Mouse (Mus musculus) stomach, postnatal 0 days (tissue): ENCODE data around the gene Coro7. TPM values are rescaled to one million over a fixed set of nuclear protein-coding genes. Genes with fewer than 3 reads are reported as not detected.
A peak's percentile ranks its signal among the peaks of the same experiment; 100 is the strongest.

Experiments used
- ATAC-seq: fragments of 200-750 bp; cut with Nextera tagmentation; 2 replicates; pipeline ENCODE4 v1.8.0; 2017; ENCODE audit not compliant: low FRiP score, low TSS enrichment
- DNase-seq: peaks from one replicate; pipeline ENCODE4 v3.0.0-alpha.2; 2016; ENCODE audit warnings: low spot score
- H3K27ac ChIP-seq: fragments of 300-500 bp; sonication (generic); replicated peaks from 2 replicates; pipeline ENCODE4 v1.5.1; 2014; ENCODE audit warnings: mild to moderate bottlenecking, control low read depth
- H3K27me3 ChIP-seq: fragments of 300-500 bp; sonication (generic); 2 replicates; pipeline ENCODE4 v1.6.1; 2014; ENCODE audit warnings: low read length; ENCODE audit not compliant: control insufficient read depth, insufficient read depth
- H3K36me3 ChIP-seq: fragments of 300-500 bp; sonication (generic); 2 replicates; pipeline ENCODE4 v1.6.1; 2014; ENCODE audit warnings: low read length, mixed read lengths; ENCODE audit not compliant: control insufficient read depth, insufficient read depth
- H3K4me1 ChIP-seq: fragments of 300-500 bp; sonication (generic); replicated peaks from 2 replicates; pipeline ENCODE4 v1.6.1; 2014; ENCODE audit warnings: antibody characterized with exemption; ENCODE audit not compliant: control insufficient read depth, insufficient read depth
- H3K4me2 ChIP-seq: fragments of 300-500 bp; sonication (generic); replicated peaks from 2 replicates; pipeline ENCODE4 v1.6.1; 2014; ENCODE audit warnings: low read depth, mild to moderate bottlenecking, control low read depth, moderate library complexity
- H3K4me3 ChIP-seq: fragments of 300-500 bp; sonication (generic); 2 replicates; pipeline ENCODE4 v1.5.1; 2014; ENCODE audit warnings: low read depth, low read length, control low read depth
- H3K9ac ChIP-seq: fragments of 300-500 bp; sonication (generic); 2 replicates; pipeline ENCODE4 v1.6.1; 2014; ENCODE audit warnings: mild to moderate bottlenecking, low read length, control low read depth, mixed read lengths
- H3K9me3 ChIP-seq: fragments of 300-500 bp; sonication (generic); 2 replicates; pipeline ENCODE4 v1.6.1; 2016; ENCODE audit warnings: low read length; ENCODE audit not compliant: control insufficient read depth
- CTCF ChIP-seq: IDR thresholded peaks from 2 replicates; pipeline ENCODE4 v1.5.1; 2016; ENCODE audit warnings: antibody characterized with exemption, low read depth, mild to moderate bottlenecking, moderate library complexity
- EP300 ChIP-seq: optimal IDR thresholded peaks from 2 replicates; pipeline ENCODE3; 2016; ENCODE audit warnings: antibody characterized with exemption
- WGBS: fragments of 180-500 bp; shearing (Covaris S2); extraction: QIAGEN DNeasy Blood & Tissue Kit; methylation state at CpG from one replicate; pipeline ENCODE4 v1.1.7; 2014; 5-methylcytosine and 5-hydroxymethylcytosine counted together
- polyA plus RNA-seq: library from polyadenylated mRNA; unstranded; fragments of >200 nt; fragmentation: Nextera tagmentation; extraction: Ambion mirVana; gene quantifications from 2 replicates; pipeline ENCODE4 v1.2.1, GENCODE M21; 2015

Coro7 gene
- polyA plus RNA-seq, 1 experiment from 2014 or later, result 8.1 TPM

- peak; percentile 78 for ATAC-seq
- peak within 1 kb of the TSS; percentile 88 for H3K27ac ChIP-seq
- peak within 1 kb of the TSS; percentile 79 for H3K9ac ChIP-seq
- H3K4me3 ChIP-seq, result peak within 1 kb of the TSS; percentile 69
- H3K36me3 ChIP-seq, result no peaks in the 10 kb centered on the region
- H3K4me1 ChIP-seq, result 0 out of 2 replicates have a peak, but pooled peaks cover 9% of the 10 kb centered on the region
- no peaks in the 10 kb centered on the region for H3K27me3 ChIP-seq
- H3K4me2 ChIP-seq, result peak within 1 kb of the TSS; percentile 81
- DNase-seq, result peak; percentile 80
- TF ChIP-seq CTCF (no peak), EP300 (no peak)
- H3K9me3 ChIP-seq, result no peaks in the 10 kb centered on the region
- WGBS, result 3% methylated on average over 22 of the region's 74 CpGs
Measured at GRCm38 (mm10) chr16:4593971-4594813, 85.4 kb downstream of the Coro7 start, which contains the start of gene Glis2. TSS of gene Glis2 (plus strand) at chr16:4594713.

- peak overlapping the region; percentile 79 for H3K9ac ChIP-seq
- no peaks in the 10 kb centered on the region for H3K36me3 ChIP-seq
- peak overlapping the region; percentile 81 for H3K4me2 ChIP-seq
- H3K4me3 ChIP-seq, result peak overlapping the region; percentile 69
- peak; percentile 59 for DNase-seq
- no peak for ATAC-seq
- WGBS, result 11% methylated on average over 32 of the region's 32 CpGs
- H3K4me1 ChIP-seq, result 0 out of 2 replicates have a peak, but pooled peaks cover 9% of the 10 kb centered on the region
- no peaks in the 10 kb centered on the region for H3K9me3 ChIP-seq
- peak overlapping the region; percentile 88 for H3K27ac ChIP-seq
- H3K27me3 ChIP-seq, result no peaks in the 10 kb centered on the region
- peak; percentile 77 for TF ChIP-seq CTCF
- no peak for TF ChIP-seq EP300
Measured at GRCm38 (mm10) chr16:4592909-4593875, 86.4 kb downstream of the Coro7 start.

- no peak for ATAC-seq
- WGBS, result 94% methylated on average over 9 of the region's 9 CpGs
- Histone ChIP-seq H3K4me3 (no peak overlapping the region), H3K9me3 (no peaks in the 10 kb centered on the region), H3K4me1 (peaks cover 3% of the 10 kb centered on the region), H3K36me3 (no peaks in the 10 kb centered on the region), H3K4me2 (no peak overlapping the region), H3K27ac (no peak overlapping the region), H3K9ac (no peak overlapping the region), H3K27me3 (no peaks in the 10 kb centered on the region)
- no peak for DNase-seq
- TF ChIP-seq EP300, result no peak
- no peak for TF ChIP-seq CTCF
Measured at GRCm38 (mm10) chr16:4590236-4590635, 89.3 kb downstream of the Coro7 start.

GRCm38 (mm10) chr16:4587516-4588210, 91.9 kb downstream of the Coro7 start:
- peak; percentile 55 for DNase-seq

GRCm38 (mm10) chr16:4586531-4587123, 93.0 kb downstream of the Coro7 start:
- H3K4me1 ChIP-seq, result peaks cover 3% of the 10 kb centered on the region
- peak; percentile 99 for DNase-seq
- no peaks in the 10 kb centered on the region for H3K27me3 ChIP-seq
- TF ChIP-seq EP300 (peak; percentile 73), CTCF (peak; percentile 49)
- peak; percentile 99 for ATAC-seq
- peak overlapping the region; percentile 69 for H3K4me2 ChIP-seq
- peak overlapping the region; percentile 41 for H3K4me3 ChIP-seq
- no peaks in the 10 kb centered on the region for H3K9me3 ChIP-seq
- peak overlapping the region; percentile 93 for H3K27ac ChIP-seq
- WGBS, result under 1% methylated on average over 41 of the region's 43 CpGs
- H3K36me3 ChIP-seq, result no peaks in the 10 kb centered on the region
- H3K9ac ChIP-seq, result peak overlapping the region; percentile 52

More at GRCm38 (mm10) chr16:4587516-4588210, 91.9 kb downstream of the Coro7 start:
- Histone ChIP-seq H3K9ac (no peak overlapping the region), H3K36me3 (no peaks in the 10 kb centered on the region), H3K27ac (peak overlapping the region; percentile 93), H3K4me1 (peaks cover 3% of the 10 kb centered on the region), H3K4me2 (no peak overlapping the region), H3K9me3 (no peaks in the 10 kb centered on the region), H3K27me3 (no peaks in the 10 kb centered on the region), H3K4me3 (no peak overlapping the region)
- TF ChIP-seq EP300 (no peak), CTCF (no peak)
- peak; percentile 30 for ATAC-seq
- WGBS, result 44% methylated on average over 5 of the region's 5 CpGs
